Mouse (Mus musculus) liver, embryonic 14.5 days (tissue): ENCODE data around the gene Tmem231.

Experiments used
- CTCF ChIP-seq: IDR thresholded peaks from 2 replicates; pipeline ENCODE4 v1.5.1; 2016; ENCODE audit warnings: antibody characterized with exemption, low read depth, control low read depth
- EP300 ChIP-seq: IDR thresholded peaks from 2 replicates; pipeline ENCODE4 v1.6.1; 2016; ENCODE audit warnings: antibody characterized with exemption, low read depth

DNA sequence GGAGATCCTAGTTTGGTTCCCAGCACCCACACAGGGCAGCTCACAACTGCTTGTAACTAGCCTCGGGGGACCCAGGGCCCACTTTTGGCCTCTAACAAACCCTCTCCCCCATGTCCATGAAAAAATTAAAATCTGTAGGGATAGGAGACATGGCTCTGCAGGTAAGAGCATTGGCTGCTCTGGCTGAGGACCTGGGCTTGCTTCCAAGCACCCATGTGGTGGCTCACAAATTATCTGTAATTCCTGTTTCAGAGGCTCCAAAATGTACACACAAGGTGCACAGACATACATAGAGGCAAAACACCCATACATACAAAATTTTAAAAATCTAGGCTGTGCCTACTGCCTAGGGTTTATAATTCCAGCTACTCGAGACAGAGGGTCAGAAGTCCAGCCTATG lies 23.6 kb upstream of the Tmem231 start:
- TF ChIP-seq CTCF (no peak), EP300 (no peak)
